Mouse (Mus musculus) cerebral cortex, adult 2 months (tissue): Measurements from ENCODE around the gene Gsg1.

Experiments
- WGBS: fragments of 180-500 bp; shearing (Covaris S2); methylation state at CpG from one replicate; pipeline ENCODE4 v1.1.7; 2018; 5-methylcytosine and 5-hydroxymethylcytosine counted together

Gsg1 gene

DNA sequence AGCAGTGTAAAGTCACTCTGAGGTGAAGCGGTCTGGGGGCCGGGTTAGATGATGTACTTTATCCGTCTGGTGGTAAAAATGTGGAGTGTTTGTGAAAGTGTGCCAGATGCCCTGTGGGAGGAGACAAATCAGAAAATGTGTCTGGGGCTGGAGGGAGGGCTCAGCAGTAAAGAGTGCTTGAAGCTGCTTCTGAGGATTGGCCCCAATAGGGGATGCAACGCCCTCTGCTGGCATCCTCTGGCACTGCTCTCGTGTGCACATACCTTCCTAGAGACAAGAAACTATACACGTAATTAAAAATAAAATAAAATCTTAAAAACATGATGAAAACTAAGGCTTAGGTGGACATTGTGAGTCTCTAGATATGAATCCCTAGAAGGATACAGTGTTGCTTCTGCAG lies 6.3 kb upstream of the Gsg1 start:
- 88% methylated on average over 6 of the region's 6 CpGs for WGBS

DNA sequence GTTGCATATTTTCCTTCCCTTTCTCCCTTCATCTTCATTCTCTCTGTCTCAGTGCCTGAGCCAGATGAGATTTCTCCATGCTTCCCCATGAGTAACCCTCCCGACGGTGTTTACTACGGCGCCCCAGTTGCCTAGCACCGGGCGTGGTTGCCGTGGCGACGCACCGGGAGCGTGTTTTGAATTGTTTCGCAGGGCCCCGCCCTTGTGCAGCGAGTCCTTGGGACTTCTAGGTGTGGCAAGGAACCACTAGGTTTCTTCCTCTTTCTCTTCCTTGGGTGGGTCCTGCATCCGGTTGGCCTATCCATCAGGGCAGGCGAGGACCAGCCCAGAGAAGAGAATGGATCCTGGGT lies 1.4 kb downstream of the Gsg1 start:
- 10% methylated on average over 16 of the region's 16 CpGs for WGBS

DNA sequence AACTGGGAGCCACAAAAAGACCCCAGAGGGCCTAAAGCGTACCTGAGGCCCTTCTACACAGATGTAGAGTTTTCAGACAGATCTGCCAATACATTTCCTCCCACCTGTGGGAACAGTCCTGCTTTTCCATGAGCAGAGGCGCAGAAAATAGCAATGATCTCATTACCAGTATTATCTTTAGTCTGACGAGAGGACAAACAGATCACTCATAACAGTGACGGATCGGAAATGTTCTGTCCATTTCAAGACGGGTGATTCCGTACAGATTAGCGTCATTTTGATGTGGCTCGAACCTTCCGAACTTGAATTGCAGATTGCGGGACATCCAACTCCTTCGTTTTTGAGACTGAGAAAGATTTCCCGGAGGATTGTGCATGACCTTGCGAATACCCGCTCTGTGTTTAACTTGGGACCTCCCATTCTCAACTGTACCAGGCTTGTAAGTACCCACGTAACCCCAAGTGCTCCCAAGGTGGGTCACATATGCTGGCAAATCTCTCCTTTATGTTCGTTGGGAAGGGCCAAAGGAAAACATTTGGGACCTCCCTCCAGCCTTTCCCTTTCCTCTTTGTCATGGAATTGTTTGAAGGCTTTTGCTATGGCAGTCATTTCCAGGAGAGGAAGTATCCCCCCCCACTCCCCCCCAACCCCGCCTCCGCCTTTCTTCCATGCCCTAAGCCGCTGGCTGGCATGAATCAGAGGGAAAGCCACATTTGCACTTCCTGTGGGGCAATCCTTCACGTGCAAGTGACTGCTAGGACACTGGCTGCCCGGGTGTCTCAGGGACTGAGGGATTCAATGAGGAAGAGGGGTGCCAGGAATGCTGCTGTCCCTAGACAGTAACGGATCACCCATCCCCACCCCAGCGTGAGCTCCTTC lies 2.1 kb downstream of the Gsg1 start:
- 50% methylated on average over 24 of the region's 24 CpGs for WGBS

DNA sequence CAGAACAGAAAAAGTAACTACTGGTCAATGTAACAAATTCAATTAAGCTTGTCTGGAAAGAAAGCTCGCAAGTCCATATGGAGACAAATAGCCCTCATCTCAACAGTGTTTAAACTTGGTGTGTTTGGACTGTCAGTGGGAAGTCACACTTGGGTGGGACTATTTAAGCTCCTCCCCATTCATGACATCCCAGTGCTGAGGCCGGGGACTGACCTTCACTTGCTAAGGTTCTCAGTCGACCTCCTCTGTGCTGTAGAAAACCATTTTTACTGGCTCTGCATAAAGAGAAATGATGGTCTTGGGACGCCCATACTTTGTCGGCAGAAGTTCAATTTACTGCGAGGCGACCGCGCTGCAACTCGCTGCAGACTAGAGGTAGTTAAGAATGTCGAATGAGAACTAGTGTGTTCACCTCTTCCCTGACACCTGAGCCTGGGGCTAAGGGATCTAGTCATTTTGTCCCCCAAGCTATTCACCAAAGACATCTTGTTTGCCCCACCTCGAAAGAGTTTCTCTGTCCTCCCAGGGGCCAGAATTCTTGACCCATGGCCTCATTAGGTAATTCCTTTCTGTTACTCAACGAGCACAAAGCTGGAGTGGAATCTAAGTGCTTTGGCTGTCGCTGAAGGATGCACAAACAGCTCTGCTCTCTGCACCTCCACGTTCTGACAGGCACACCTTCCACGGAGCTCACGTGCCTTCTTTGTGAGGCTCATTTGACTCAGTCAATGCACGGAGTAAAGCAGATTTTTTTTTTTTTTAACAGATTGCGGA lies 3.0 kb downstream of the Gsg1 start:
- WGBS, result 81% methylated on average over 19 of the region's 19 CpGs

DNA sequence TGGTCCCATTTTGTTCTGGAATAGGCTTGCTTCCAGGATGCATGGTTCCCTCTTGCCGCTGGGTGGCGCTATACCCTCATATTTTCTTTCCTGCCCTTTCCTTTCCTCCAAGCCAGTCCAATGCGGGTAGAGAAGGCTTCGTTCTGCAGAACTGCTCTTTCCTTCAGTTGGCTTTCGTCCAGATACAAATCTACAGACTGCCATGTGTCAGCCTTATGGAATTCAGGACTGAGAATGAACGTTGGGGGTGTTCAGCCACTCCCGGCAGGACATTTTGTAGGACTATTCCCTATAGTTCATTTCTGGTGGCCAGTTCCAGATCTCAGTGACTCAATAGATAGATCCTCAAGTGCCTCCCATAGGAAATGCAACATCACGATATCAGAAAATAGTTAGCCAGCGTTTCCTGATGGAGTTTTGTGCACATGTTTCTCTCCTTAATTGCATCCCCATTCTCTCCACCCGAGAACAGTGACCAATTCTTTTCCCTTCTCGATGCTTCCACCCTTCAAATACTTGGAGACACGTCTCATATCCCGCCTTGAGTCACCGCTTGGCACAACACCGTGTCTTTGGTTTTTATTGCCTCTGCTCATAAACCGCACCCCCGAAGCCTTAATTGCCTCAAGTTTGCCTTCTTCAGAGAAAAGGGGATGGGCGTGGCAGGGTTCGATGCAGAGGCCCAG lies 4.2 kb downstream of the Gsg1 start:
- 18% methylated on average over 19 of the region's 19 CpGs for WGBS

DNA sequence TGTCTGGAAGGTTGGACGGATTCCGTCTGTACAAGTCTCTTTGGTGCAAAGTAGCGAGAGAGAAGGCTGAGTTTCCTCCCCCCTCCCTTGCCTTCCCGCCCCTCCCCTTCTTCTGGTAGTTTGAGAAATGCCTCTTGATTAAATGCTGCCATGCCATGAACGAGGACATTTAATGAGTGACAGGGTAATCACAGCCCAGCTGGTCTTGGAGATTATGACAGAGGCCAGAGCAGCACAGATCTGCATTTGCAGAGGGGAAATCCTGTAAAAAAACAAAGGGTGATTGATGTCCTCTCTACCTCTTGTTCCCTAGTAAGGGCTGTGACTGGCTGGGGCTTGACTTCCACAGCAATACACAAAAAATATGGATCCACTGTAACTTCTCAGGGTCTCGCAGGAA lies 6.3 kb downstream of the Gsg1 start:
- WGBS, result 76% methylated on average over 6 of the region's 6 CpGs

DNA sequence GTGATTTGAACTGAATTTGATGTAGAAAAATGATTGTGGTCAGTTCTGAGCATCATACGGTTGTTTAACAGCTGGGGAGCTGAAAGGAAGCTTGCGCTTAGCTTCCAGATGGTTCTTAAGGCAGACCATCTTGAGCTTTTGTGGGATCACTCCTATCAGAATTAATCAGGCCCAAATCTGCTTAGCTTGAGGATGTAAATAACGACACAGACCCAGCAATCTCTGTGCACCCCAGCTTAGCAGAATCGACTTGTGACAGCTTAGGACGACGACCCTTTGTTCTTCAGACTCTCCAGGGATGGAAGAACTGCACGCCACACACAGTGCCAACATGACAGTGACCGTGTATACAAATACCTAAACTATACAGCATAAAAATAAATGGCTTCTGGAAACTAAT lies 8.6 kb downstream of the Gsg1 start:
- WGBS, result 78% methylated on average over 8 of the region's 8 CpGs

DNA sequence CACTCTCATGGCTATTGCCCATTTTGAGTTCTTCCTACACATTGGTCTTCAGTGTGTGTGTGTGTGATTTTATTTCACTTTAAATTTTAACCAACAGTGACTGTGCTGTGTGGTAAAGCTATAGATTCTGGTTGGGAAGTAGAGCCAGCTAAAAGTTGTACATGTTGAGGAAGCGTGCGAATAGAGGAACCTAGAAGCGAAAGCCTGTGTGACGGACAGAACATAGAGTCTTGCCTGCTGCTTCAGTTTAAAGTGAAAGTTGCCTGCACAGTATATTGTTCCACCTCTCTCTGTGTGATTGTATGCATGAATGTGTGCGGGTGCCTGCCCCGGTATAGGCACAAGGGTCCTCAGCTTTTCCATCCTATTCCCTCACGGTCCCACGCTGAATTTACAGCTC lies 13.8 kb downstream of the Gsg1 start:
- WGBS, result 82% methylated on average over 8 of the region's 8 CpGs

DNA sequence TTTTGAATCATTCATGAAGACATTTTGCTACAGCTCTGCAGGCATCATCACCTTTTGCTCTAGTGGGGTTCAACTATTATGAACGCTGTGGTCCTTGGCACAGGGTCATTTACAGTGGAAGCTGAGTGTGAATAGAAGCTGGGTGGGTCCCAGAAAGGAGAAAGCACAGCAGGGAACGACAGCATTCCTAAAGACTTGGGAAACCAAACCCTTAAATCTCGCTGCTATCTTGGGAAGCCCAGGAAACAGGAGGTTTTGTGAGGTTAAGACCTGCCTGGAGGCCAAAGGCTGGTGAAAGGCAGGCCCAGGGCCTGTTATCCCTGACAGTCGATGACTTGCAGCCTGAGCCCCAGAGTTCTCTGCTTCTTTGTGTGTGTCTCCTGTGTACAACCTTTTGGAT lies 15.9 kb downstream of the Gsg1 start:
- 61% methylated on average over 4 of the region's 4 CpGs for WGBS

DNA sequence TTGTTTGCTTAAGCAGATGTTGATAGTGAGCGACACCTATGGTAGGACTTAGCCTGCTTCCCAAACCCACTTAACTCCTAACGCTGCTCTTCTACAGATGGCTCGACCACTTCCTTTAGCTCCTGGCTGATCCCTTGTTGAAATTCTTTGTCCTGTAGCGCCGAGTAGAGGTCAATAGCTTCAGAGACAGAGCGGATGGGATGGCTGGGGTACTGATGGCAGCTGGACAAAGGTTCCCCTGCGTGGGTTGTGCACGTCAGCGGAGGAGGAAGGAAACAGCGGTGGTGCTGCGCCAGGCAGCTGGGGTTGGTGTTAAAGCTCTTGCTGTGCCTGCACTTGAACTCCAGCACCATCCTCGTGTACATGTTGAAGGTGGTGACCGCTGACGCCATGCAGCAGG lies 16.8 kb downstream of the Gsg1 start:
- whole genome bisulfite sequencing, result 70% methylated on average over 14 of the region's 14 CpGs

DNA sequence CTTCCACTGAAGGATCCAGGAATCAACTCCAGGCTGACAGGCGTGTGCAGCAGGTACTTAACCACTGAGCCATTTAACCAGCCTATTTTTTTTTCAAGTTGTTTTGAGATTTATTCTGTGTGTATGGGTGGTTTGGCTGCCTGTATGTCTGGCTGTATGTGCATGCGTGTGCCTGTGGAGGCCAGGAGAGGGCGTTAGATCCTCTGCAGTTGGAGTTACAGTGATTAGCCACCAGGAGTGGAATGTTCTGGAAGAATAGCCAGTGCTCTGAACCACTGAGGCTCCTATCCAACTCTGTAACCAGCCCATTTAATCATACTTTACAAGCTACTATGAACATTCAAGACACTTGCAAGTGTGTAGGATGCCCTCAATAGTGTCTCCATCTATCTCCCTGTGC lies 17.6 kb downstream of the Gsg1 start:
- whole genome bisulfite sequencing, result 92% methylated on average over 3 of the region's 3 CpGs

DNA sequence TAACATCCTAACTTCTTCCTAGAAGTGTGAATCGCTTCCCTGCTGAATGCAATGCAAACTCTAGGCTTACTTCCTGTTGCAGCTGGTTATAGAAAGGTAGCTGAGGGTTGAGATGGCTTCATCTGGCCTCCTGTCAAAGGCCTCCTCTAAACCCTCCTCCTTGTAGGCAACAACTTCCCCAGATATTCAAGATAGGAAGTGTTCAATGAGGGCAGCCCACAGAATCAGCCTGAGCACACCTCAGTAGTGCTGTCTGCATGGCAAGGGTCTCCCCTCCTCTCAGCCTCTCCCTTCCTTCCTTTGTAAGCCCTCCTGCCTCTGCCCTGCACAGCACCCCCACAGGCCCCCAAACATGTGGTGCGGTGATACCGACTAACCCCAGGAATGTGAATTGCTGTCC lies 18.4 kb downstream of the Gsg1 start:
- 87% methylated on average over 3 of the region's 3 CpGs for whole genome bisulfite sequencing

DNA sequence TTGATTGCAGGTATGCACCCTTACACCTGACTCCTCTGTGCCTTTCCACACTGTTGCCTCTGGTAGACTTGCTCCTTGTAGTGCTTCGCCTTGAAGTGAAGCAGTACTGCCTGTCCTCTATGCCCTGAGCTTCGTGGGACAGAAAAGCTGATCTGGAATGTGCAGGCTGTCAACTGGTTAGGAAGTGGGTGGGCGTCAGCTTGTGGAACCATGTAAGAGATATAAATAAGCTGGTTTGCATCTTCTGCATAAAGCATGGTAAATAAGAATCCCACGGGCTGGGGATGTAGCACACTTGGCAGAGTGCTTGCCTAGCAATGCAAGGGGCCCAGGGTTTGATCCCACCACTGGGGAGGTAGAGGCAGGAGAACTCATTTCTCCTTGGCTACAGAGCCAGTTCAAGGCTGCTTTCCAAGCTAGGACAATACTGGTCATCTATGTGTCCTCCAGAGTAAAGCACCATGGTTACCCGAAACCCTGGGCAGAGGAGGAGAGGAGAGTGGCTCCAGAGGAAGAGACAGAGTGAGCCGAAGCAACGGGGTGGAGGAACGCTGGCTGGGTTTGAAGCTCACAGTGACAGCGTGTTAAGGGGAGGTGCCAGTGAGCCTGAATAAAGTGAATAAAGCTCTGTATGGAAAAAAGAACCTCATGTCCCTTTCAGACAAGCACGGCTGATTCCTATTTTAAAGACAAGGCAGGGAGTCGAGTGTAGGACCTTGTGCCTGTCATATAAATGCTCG lies 21.5 kb downstream of the Gsg1 start:
- 47% methylated on average over 12 of the region's 12 CpGs for WGBS

DNA sequence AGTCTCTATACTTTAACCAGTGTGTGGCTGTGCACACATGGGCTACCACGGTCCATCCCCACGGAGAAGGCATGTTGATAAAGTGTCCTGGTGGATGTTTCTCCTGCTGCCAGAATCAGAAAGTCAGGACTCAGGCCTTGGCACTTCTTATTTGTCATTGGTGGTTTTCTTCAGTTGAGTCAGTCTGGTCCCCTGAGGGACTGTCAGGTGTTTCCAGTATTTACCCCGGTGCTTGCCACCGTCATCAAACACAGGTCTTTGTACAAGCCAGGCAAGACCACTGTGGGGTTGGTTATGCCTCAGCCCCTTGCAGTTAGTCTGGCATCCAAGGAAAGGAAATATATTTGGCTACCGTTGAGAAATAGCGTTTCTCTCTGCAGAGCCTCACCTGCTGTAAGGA lies 23.6 kb downstream of the Gsg1 start:
- 79% methylated on average over 6 of the region's 6 CpGs for WGBS

DNA sequence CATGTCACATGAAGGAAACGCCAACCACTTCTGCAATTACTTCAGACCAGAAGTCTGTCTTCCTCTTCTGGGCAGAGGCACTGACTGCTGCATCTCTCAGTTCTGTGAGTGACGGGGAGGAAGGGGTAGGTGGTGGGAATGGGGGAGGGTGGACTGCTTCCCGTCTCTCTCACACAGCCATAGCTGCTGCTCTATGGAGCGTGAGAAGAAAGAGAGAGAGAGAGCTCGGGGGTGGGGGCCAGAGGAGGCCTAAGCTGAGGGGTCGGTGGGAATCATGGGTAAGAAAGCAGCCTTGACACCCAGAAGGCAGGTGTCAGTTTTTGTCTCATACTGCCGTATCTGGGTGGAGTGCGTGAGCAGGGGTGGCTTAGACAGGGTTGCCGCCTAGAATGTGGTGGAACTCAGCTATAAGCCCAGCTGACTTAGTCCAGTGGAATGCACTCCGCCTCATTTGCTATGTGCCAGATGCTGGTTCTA lies 25.6 kb downstream of the Gsg1 start:
- 46% methylated on average over 10 of the region's 10 CpGs for WGBS

DNA sequence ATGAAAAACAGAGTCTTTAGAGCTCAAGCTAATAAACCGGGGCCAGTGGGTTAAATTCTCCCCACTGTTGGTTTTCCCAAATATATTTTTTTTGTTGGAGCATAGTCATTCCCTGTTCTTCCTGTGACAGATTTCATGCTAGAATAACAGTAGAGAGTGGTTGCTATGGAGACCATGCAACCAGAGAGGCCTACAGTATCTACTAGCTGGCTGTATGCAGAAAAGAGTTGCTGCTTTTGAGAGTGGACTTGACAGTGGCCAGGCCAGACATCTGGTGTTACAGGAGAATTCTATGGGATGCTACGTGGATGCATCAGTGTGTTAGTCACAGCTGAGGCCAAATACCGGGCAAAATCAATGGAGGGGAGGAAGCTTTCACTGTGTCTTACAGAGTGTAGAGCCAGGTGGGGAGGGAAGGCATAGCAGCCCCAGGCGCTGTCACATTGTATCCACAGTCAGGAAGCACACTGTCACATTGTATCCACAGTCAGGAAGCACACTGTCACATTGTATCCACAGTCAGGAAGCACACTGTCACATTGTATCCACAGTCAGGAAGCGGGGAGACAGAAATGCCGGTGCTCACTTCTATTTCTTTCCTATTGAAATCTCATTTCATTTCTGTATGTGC lies 30.2 kb downstream of the Gsg1 start:
- 45% methylated on average over 6 of the region's 6 CpGs for WGBS

DNA sequence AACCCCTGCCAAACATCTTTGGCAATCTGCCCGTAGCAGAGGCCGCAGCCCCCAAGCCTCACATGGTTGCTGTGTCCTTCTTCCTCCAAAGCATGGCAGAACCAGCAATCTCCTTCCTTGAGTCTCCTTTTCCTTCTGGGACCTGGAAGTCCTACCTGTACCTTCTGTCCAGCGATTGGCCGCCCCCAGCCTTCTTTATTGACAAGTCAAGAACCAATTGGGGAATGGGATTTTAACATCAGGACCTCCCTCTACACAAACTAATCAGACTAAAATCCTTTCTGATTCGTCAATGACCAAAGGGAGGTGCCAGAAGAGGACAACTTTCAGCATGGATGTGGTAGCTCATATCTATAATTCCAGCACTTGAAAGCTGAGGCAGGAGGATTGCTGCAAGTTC lies 34.2 kb downstream of the Gsg1 start:
- WGBS, result 84% methylated on average over 5 of the region's 5 CpGs

DNA sequence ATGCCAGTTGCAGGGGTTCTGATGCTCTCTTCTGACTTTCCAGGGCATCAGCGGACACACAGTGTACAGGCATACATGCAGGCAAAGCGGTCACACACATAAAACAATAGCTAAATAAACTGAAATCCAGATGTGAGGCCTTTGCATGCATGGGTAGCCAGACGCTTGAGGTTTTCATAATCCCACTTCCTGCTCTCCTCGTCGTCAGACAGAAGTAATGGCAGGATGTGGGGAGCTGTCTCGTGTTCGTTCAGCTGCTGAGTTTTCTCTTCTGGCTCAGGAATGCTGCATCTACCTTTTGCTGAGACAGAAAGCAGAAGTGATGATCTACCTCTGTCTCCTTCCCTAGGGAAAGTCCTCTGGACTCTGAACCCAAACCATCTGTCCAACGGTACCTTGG lies 35.8 kb downstream of the Gsg1 start:
- WGBS, result 69% methylated on average over 8 of the region's 8 CpGs

DNA sequence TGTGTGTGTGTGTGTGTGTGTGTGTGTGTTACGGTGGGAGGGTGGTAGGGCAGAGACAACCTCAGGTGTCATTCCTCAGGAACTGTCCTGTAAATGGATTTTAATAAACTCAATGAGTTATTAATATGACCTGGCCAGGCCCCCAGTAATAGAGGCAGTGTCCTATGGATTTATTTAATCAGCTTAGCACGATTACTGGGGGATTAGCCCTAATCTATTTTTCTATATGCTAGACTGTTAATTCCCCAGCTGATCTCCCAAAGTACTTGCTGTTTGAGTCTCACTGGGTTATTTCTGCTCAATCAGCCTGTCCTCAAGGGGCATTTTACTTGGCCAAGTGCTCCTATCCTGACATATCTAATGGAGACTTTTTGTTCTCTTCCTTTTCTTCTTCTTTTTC lies 41.5 kb downstream of the Gsg1 start:
- 80% methylated on average over 2 of the region's 2 CpGs for WGBS

DNA sequence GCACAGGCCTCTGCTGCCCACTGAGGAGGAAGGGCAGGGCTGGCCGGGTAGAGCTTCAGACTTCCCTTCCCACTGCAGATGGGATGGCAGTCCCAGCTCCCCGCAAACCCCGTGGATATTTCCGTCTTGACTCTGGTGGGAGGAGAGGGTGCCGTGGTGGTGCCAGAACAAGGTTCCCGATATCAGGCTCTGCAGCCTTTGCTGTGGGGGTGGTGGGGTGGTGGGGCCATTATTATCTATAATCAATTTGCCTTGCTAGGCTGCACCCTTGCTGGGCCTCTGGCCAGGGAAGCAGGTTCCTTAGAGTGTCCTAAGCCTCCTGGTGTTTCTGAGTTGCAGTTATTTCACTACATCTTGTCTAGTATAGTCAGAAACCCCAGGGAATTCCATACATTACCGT lies 43.0 kb downstream of the Gsg1 start:
- 61% methylated on average over 7 of the region's 7 CpGs for WGBS

DNA sequence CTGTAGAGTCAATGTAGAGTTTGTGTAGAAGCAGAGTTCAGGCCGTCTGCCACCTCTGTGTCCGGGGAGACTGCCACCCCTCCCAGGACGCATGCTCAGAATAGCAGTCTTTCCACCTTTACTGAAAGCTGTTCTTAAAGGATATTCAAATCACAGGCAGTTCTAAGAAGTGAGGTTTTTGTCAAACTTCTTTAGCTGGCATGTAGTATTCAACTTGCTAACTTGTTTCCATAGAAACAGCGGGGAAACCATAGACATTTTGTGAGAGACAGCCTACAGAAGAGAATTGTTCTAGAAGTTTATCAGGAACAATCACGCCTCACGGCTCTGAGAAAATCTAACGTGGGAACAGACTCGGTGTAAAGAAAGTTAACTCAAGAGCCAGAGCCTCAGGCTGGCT lies 47.2 kb downstream of the Gsg1 start:
- 29% methylated on average over 8 of the region's 8 CpGs for WGBS
